Mouse (Mus musculus) liver, embryonic 14.5 days (tissue): ENCODE data around the gene Myo10.

Source experiments
- CTCF ChIP-seq: IDR thresholded peaks from 2 replicates; pipeline ENCODE4 v1.5.1; 2016; ENCODE audit warnings: antibody characterized with exemption, low read depth, control low read depth
- EP300 ChIP-seq: IDR thresholded peaks from 2 replicates; pipeline ENCODE4 v1.6.1; 2016; ENCODE audit warnings: antibody characterized with exemption, low read depth

DNA sequence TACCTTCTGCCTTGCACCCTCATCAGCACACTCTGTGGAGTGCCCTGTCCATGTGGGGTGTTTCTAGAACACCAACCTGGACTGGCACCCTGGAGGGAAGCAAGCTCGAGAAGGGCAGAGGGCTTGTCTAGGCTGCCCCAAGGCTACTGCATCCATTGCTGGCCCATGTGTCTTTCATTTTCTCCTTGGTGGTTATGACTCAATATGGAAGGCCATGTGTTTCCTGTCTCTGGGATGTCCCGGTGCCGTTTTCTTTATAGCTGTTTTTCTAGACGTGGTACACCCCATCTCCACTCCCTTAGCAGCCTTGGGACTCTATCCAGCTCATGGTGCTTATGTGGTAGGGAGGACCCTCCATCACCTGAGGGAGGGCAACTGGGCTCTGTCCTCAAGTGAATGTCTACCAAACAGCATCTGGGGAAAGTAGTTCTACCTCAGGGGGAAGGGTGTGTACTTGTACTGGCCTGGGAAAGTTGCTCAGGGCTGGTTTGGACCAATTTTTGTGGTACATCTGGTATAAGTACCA is 76.8 kb downstream of the Myo10 start:
- TF ChIP-seq CTCF (no peak), EP300 (no peak)
